In the genomic region with DNA sequence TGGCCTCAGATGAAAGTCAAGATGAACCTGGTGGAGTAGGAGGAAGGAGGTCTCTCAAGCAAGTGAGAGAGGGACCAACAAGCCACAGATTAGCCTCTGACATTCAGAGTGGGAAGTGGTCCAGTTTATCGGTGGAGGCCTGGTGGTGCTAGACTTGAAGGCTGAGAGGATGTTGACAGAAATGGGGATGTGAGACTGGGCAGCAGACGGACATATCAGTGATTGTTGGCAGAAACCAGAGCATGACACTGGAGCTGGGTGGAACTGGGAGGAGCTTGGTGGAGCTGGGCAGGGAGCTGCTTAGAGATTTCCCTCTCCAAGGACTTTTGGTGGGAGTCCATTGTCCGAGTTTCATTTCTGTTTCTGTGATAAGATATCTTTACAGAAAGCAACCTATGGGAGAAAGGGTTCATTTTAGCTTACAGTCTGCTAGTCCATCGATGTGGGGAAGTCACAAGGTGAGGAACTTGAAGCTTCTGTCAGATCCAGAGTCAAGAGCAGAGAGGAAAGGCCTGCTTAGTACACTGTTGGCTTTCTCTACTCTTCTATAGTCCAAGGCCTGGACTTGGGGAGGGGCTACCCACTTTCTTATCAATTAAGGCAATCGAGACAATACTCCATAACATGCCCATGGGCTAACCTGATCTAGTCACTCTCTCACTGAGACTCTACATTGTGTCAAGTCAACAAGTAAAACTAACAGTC, we compare ENCODE assay signal across 10 mouse cellular contexts.
DNase-seq lines count a peak whose midpoint lies in the region; ATAC-seq and TF ChIP-seq lines count a peak whose summit lies in the region.
"Had no signal": no experiment of that assay in that cellular context is flagged by ENCODE, and none has a peak within 500 bp of the region (broad histone marks: within the 10 kb centered on the region; RNA-seq: fewer than 3 reads in every experiment).

No protein-coding gene starts in this region.

- H3K4me3 ChIP-seq in kidney, adult 2 months (ENCODE audit: insufficient read depth, low read depth, low read length) = no peak overlapping the region
- no peak overlapping the region for H3K4me3 ChIP-seq in kidney, embryonic 16.5 days (ENCODE audit: low read length)
- H3K4me3 ChIP-seq in lung, embryonic 14.5 days (ENCODE audit: low read depth, low read length) = no peak overlapping the region
- no peak overlapping the region for H3K4me3 ChIP-seq in hindbrain, embryonic 10.5 days

- no peaks in the 10 kb centered on the region for H3K27me3 ChIP-seq in kidney, adult 2 months (replicated peaks; ENCODE audit: control insufficient read depth, insufficient read depth, low read length)
- no peaks in the 10 kb centered on the region for H3K27me3 ChIP-seq in kidney, embryonic 16.5 days (ENCODE audit: insufficient read depth, low read length)
- H3K27me3 ChIP-seq in lung, embryonic 14.5 days (ENCODE audit: insufficient read depth, low read length) = no peaks in the 10 kb centered on the region
- H3K27me3 ChIP-seq in hindbrain, embryonic 10.5 days (ENCODE audit: insufficient read depth, poor library complexity, severe bottlenecking) = 0 out of 2 replicates have a peak, but pooled peaks cover 3% of the 10 kb centered on the region

- no peaks in the 10 kb centered on the region for H3K36me3 ChIP-seq in kidney, adult 2 months (ENCODE audit: control insufficient read depth, insufficient read depth, low read length)
- H3K36me3 ChIP-seq in kidney, embryonic 16.5 days (ENCODE audit: insufficient read depth, low read length) = no peaks in the 10 kb centered on the region
- H3K36me3 ChIP-seq in lung, embryonic 14.5 days (ENCODE audit: insufficient read depth) = no peaks in the 10 kb centered on the region
- no peaks in the 10 kb centered on the region for H3K36me3 ChIP-seq in hindbrain, embryonic 10.5 days

- ATAC-seq in kidney, embryonic 16.5 days (ENCODE audit: low FRiP score, low TSS enrichment) = no peak
- no peak; the same call in 1 of the 2 replicates for ATAC-seq in lung, embryonic 14.5 days (ENCODE audit: insufficient read depth)

- H3K4me2 ChIP-seq in kidney, embryonic 16.5 days (replicated peaks; ENCODE audit: low read depth, low read length) = no peak overlapping the region
- H3K4me2 ChIP-seq in lung, embryonic 14.5 days = no peak overlapping the region

- no peak overlapping the region for H3K9ac ChIP-seq in kidney, embryonic 16.5 days (replicated peaks; ENCODE audit: low read length)
- H3K9ac ChIP-seq in lung, embryonic 14.5 days = no peak overlapping the region

- H3K4me1 ChIP-seq in kidney, adult 2 months (ENCODE audit: control insufficient read depth, insufficient read depth, low read length) = no peaks in the 10 kb centered on the region
- no peaks in the 10 kb centered on the region for H3K4me1 ChIP-seq in kidney, embryonic 16.5 days (ENCODE audit: insufficient read depth, low read length)
- H3K4me1 ChIP-seq in lung, embryonic 14.5 days (ENCODE audit: insufficient read depth) = no peaks in the 10 kb centered on the region
- peaks cover 16% of the 10 kb centered on the region; the same call in 1 of the 2 replicates for H3K4me1 ChIP-seq in hindbrain, embryonic 10.5 days (replicated peaks)

- WGBS in kidney, adult 2 months = 80% methylated on average over 5 of the region's 5 CpGs
- 72% methylated on average over 5 of the region's 5 CpGs for WGBS in kidney, embryonic 16.5 days
- WGBS in lung, embryonic 14.5 days = 55% methylated on average over 5 of the region's 5 CpGs
- 83% methylated on average over 5 of the region's 5 CpGs for WGBS in hindbrain, embryonic 10.5 days

- H3K9me3 ChIP-seq in kidney, embryonic 16.5 days (ENCODE audit: low read length) = no peaks in the 10 kb centered on the region
- H3K9me3 ChIP-seq in lung, embryonic 14.5 days (ENCODE audit: low read depth, low read length) = no peaks in the 10 kb centered on the region
- H3K9me3 ChIP-seq in hindbrain, embryonic 10.5 days = no peaks in the 10 kb centered on the region

- no peak overlapping the region for H3K27ac ChIP-seq in kidney, adult 2 months (ENCODE audit: insufficient read depth, low read depth, low read length)
- no peak overlapping the region for H3K27ac ChIP-seq in kidney, embryonic 16.5 days (ENCODE audit: low read length)
- no peak overlapping the region for H3K27ac ChIP-seq in lung, embryonic 14.5 days (ENCODE audit: low read depth)
- no peak overlapping the region for H3K27ac ChIP-seq in hindbrain, embryonic 10.5 days

- peak; percentile 27 for DNase-seq in kidney, adult 2 months
- DNase-seq in adrenal gland, postnatal 14 days = peak; percentile 31
- peak; percentile 68 to 73 for DNase-seq in heart, adult 9 months (ENCODE audit: low spot score in 2 of 2)
- peak; percentile 25 for DNase-seq in lung, embryonic 14.5 days
- DNase-seq in kidney, postnatal 25 days = no peak
- no peak for DNase-seq in yolk sac, embryonic 10.5 days (ENCODE audit: low spot score)
- DNase-seq in hindbrain, embryonic 10.5 days (ENCODE audit: low spot score) = no peak
- DNase-seq: kidney, postnatal 14 days; right cerebral cortex, adult 18-20 months had no signal

- TF ChIP-seq POLR2A in kidney, adult 2 months (IDR thresholded peaks at IDR 0.05; ENCODE audit: low read depth, low read length) = no peak

- no peak for TF ChIP-seq CTCF in kidney, adult 2 months (conservative IDR thresholded peaks at IDR 0.05; ENCODE audit: insufficient read depth, insufficient read length, low read depth, low read length)
- no peak for TF ChIP-seq CTCF in lung, embryonic 14.5 days (IDR thresholded peaks at IDR 0.05; ENCODE audit: low read depth)

Comparison
In these comparisons a context has a peak if more than half of its experiments do, and no peak if none do; other contexts are left out.
1. DNase-seq: peak in kidney, adult 2 months (single experiment), adrenal gland, postnatal 14 days (single experiment), heart, adult 9 months (2 of 2) and lung, embryonic 14.5 days (single experiment); none in kidney, postnatal 25 days (0 of 2), yolk sac, embryonic 10.5 days (single experiment) and hindbrain, embryonic 10.5 days (single experiment).